Mouse (Mus musculus) myocyte (in vitro differentiated cells): Measurements from ENCODE around the gene Hes3. TPM values are rescaled to one million over a fixed set of nuclear protein-coding genes. Genes with fewer than 3 reads are reported as not detected.

ENCODE experiments used
- H3K27me3 ChIP-seq: one replicate; pipeline ENCODE4 v1.6.1; 2011; ENCODE audit not compliant: control insufficient read depth, insufficient read depth, insufficient read length
- H3K36me3 ChIP-seq: one replicate; pipeline ENCODE4 v1.6.1; 2011; ENCODE audit not compliant: control insufficient read depth, insufficient read depth
- H3K4me2 ChIP-seq: one replicate; pipeline ENCODE4 v1.6.1; 2011; ENCODE audit warnings: low read depth, control low read depth
- H3K4me3 ChIP-seq: one replicate; pipeline ENCODE4 v1.5.1; 2011; ENCODE audit warnings: mild to moderate bottlenecking, control low read depth, moderate library complexity
- H3K79me2 ChIP-seq: one replicate; pipeline ENCODE4 v1.6.1; 2011; ENCODE audit not compliant: control insufficient read depth, insufficient read depth
- H3ac ChIP-seq: one replicate; pipeline ENCODE4 v1.6.1; 2011; ENCODE audit not compliant: control insufficient read depth, insufficient read length
- CEBPB ChIP-seq: IDR thresholded peaks from 2 replicates; pipeline ENCODE4 v1.6.1; 2011; ENCODE audit warnings: mild to moderate bottlenecking, moderate library complexity; ENCODE audit not compliant: poor library complexity, insufficient read depth, severe bottlenecking
- E2F4 ChIP-seq: IDR thresholded peaks from one replicate; pipeline ENCODE4 v1.6.1; 2011; ENCODE audit warnings: mild to moderate bottlenecking, control low read depth, moderate library complexity; ENCODE audit not compliant: insufficient read depth
- MAX ChIP-seq: IDR thresholded peaks from one replicate; pipeline ENCODE4 v1.6.1; 2011; ENCODE audit warnings: low read depth, mild to moderate bottlenecking, control low read depth
- MYOD1 ChIP-seq, 3 experiments: IDR thresholded peaks; one replicate each; pipeline ENCODE4 v1.6.1; 2011; ENCODE audit warnings: control low read depth in 2 of 3, low read depth in 2 of 3, mild to moderate bottlenecking in 2 of 3, moderate library complexity in 1 of 3; ENCODE audit not compliant: insufficient read length in 2 of 3, control insufficient read depth in 1 of 3
- MYOG ChIP-seq, 3 experiments: IDR thresholded peaks; one replicate each; pipeline ENCODE4 v1.6.1; 2011; ENCODE audit warnings: control low read depth in 2 of 3, low read depth in 2 of 3, mild to moderate bottlenecking in 2 of 3; ENCODE audit not compliant: insufficient read length in 2 of 3, control insufficient read depth in 1 of 3, insufficient read depth in 1 of 3
- POLR2A ChIP-seq: IDR thresholded peaks from one replicate; pipeline ENCODE4 v1.6.1; 2011; ENCODE audit warnings: low read depth, mild to moderate bottlenecking, control low read depth, moderate library complexity; ENCODE audit not compliant: insufficient read length
- POLR2AphosphoS2 ChIP-seq: IDR thresholded peaks from one replicate; pipeline ENCODE4 v1.6.1; 2011; ENCODE audit warnings: low read depth, control low read depth; ENCODE audit not compliant: insufficient read length
- REST ChIP-seq: IDR thresholded peaks from one replicate; pipeline ENCODE4 v1.6.1; 2011; ENCODE audit warnings: mild to moderate bottlenecking, control low read depth, moderate library complexity; ENCODE audit not compliant: insufficient read depth, insufficient read length
- SRF ChIP-seq: IDR thresholded peaks from one replicate; pipeline ENCODE4 v1.6.1; 2011; ENCODE audit warnings: low read depth; ENCODE audit not compliant: control insufficient read depth, insufficient read length
- TCF12 ChIP-seq: IDR thresholded peaks from one replicate; pipeline ENCODE4 v1.6.1; 2011; ENCODE audit warnings: mild to moderate bottlenecking, control low read depth; ENCODE audit not compliant: poor library complexity, insufficient read depth, severe bottlenecking
- TCF3 ChIP-seq: IDR thresholded peaks from one replicate; pipeline ENCODE4 v1.6.1; 2011; ENCODE audit warnings: low read depth, control low read depth; ENCODE audit not compliant: insufficient read length
- USF1 ChIP-seq: IDR thresholded peaks from one replicate; pipeline ENCODE4 v1.6.1; 2011; ENCODE audit warnings: low read depth, mild to moderate bottlenecking, control low read depth, moderate library complexity
- polyA plus RNA-seq: library from polyadenylated mRNA; unstranded; fragments of >200 nt; fragmentation: generic; extraction: Trizol; gene quantifications from one replicate; pipeline ENCODE4 v1.2.1, GENCODE M21; 2012; ENCODE audit warnings: missing spikeins

Gene Hes3
- polyA plus RNA-seq, 1 experiment: 0.02 TPM

DNA sequence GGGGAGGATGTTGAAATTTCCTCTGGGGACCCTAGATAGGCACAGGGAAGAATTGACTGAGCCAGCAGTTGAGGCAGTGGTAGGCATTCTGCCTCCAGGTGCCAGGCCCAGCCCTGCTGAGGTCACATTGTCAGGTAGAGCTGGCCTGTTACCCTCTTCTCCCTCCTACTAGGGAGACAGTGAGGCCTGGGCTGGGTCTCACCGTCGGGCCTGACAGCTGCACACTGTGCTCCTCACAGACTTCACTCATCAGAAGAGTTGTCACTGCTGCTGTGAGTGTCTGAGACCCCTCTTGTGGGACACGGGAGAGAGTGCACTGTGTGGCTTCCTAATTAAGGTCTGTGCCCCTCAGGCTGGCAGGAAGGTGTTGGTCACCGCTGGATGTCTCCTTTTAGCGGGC, 25.7 kb downstream of the Hes3 start:
- H3K36me3 ChIP-seq: no peaks in the 10 kb centered on the region
- H3K4me2 ChIP-seq: no peak overlapping the region
- TF ChIP-seq MYOD1 (IDR thresholded peaks at IDR 0.05; ENCODE audit: control insufficient read depth in 1 of 3, insufficient read length in 2 of 3, low read depth in 2 of 3) (peak in 2 of 3 experiments; percentile 47 to 55), USF1 (no peak), MYOG (IDR thresholded peaks at IDR 0.05; ENCODE audit: control insufficient read depth in 1 of 3, insufficient read depth in 1 of 3, insufficient read length in 2 of 3, low read depth in 2 of 3) (peak in 2 of 3 experiments; percentile 52 to 64), MAX (no peak), POLR2AphosphoS2 (no peak), REST (no peak), SRF (no peak), CEBPB (no peak)
- no peak overlapping the region for H3K4me3 ChIP-seq
- no peak overlapping the region for H3ac ChIP-seq
- H3K27me3 ChIP-seq: no peaks in the 10 kb centered on the region
- no peaks in the 10 kb centered on the region for H3K79me2 ChIP-seq

DNA sequence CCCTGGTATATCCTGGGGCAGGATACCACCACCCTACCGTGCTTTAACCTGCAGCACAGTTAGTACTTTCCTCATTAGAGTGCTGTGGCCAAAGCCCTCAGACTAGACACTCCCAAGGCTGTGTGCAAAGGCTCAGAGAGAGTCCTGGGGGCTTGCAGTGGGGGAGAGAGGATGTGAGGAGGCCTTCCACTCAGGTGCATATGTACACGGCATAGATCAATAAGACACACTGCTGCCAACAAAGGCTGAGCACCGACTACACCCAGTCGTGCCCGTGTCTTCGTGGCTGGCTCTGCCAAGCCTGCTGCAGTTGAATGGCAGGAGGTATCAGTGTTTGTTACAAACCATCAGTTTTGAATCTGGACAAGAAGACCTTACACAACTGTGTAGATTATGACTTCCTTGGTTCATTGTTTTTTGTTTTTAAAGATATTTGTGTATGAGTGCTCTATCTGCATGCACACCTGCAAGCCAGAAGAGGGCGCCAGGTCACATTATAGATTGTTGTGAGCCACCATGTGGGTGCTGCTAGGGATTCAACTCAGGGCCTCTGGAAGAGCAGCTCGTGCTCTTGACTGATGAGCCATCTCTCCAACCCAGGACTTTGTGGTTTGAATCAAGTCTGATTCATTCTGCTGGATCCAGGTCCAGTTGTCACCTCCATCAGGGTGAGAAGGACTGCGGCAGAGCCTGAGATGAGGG, 26.4 kb downstream of the Hes3 start:
- Histone ChIP-seq H3K4me2 (no peak overlapping the region), H3K36me3 (no peaks in the 10 kb centered on the region), H3K4me3 (no peak overlapping the region), H3K27me3 (no peaks in the 10 kb centered on the region), H3K79me2 (no peaks in the 10 kb centered on the region), H3ac (no peak overlapping the region)
- TF ChIP-seq TCF3: no peak
- no peak for TF ChIP-seq SRF
- TF ChIP-seq MYOD1 (IDR thresholded peaks at IDR 0.05; ENCODE audit: control insufficient read depth in 1 of 3, insufficient read length in 2 of 3, low read depth in 2 of 3): peak in 1 of 3 experiments; percentile 17
- no peak for TF ChIP-seq MYOG (IDR thresholded peaks at IDR 0.05; ENCODE audit: control insufficient read depth in 1 of 3, insufficient read depth in 1 of 3, insufficient read length in 2 of 3, low read depth in 2 of 3)
- no peak for TF ChIP-seq CEBPB
- TF ChIP-seq MAX: no peak
- TF ChIP-seq REST: no peak
- TF ChIP-seq E2F4: no peak
- no peak for TF ChIP-seq POLR2AphosphoS2

DNA sequence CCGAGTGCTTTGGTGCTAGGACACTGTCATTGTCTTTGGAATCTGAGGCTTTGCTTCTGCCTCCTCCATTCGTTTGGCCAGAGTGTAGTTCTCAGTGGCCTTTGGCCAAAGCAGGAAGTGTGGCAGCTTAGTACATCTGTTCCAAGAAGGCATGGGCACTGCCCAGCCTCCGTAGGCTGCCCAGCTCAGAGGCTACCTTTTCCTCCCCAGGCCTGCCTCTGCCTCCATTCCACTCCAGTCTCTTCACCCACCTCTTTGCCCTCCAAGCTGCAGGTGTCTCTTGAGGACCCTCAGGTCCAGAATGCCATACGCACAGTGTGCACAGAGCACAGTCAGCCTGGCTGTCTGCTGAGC, 27.3 kb downstream of the Hes3 start:
- TF ChIP-seq E2F4 (no peak), SRF (no peak), USF1 (no peak), MAX (no peak), POLR2AphosphoS2 (no peak), MYOG (IDR thresholded peaks at IDR 0.05; ENCODE audit: control insufficient read depth in 1 of 3, insufficient read depth in 1 of 3, insufficient read length in 2 of 3, low read depth in 2 of 3) (no peak), CEBPB (no peak), POLR2A (no peak), TCF12 (no peak), TCF3 (no peak), REST (no peak), MYOD1 (IDR thresholded peaks at IDR 0.05; ENCODE audit: control insufficient read depth in 1 of 3, insufficient read length in 2 of 3, low read depth in 2 of 3) (no peak)

DNA sequence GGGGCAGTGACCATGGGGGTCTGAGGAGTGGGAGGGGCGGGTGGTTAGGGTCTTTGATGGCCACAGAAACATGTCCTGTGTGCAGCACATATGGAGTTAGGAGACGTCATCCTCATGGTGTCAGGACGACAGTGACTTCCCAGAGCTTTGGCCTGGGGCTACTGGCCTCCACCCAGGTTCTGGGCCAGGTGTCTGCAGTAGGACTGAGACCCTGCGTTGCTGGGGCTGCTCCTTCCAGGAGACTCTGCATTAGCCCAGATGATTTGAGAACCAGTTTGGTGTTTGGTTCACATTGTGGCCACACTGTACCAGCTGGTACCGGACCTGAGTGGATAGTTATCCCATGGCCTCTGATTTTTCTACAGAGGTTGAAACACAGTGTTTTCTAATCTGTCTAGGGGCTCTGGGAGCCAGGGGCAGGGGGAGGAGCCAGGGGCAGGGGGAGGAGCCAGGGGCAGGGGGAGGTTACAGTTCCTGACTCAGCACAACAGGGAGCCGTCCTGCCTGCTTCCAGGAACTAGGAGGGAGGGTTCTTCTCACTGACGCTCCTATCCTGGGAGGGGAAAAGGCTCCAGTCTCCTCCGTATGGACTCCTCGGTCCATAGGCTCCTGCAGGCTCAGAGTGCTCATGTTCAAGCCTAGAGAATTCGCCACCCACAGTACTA, 27.8 kb downstream of the Hes3 start:
- no peak overlapping the region for H3K4me3 ChIP-seq
- H3K79me2 ChIP-seq: no peaks in the 10 kb centered on the region
- H3K36me3 ChIP-seq: no peaks in the 10 kb centered on the region
- no peak overlapping the region for H3K4me2 ChIP-seq
- TF ChIP-seq TCF3 (no peak), E2F4 (no peak), SRF (no peak), TCF12 (no peak), POLR2AphosphoS2 (no peak), POLR2A (no peak)
- H3ac ChIP-seq: no peak overlapping the region
- no peaks in the 10 kb centered on the region for H3K27me3 ChIP-seq

More for the DNA sequence above, 27.3 kb downstream of the Hes3 start:
- no peaks in the 10 kb centered on the region for H3K27me3 ChIP-seq
- no peaks in the 10 kb centered on the region for H3K36me3 ChIP-seq
- no peak overlapping the region for H3K4me2 ChIP-seq
- H3K79me2 ChIP-seq: no peaks in the 10 kb centered on the region
- no peak overlapping the region for H3ac ChIP-seq
- no peak overlapping the region for H3K4me3 ChIP-seq

DNA sequence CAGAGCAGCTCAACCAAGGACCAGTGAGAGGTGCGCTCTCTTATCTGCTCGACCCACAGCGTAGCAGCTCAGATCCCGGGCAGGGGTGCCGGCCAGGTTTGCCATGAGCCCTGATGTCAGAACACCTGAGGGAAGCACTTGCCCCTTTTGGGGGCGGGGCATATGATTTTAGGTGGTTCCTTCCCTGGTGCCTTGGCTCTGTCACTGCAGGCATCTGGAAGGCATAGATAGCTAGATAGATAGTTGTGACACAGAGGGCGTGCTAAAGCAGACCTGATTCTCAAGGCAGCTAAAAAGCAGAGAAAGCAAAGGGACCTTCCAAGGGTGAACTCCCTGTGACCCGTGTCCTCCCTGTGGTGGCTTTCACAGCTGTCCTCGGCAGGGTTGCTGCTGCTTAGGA, 28.4 kb downstream of the Hes3 start:
- Histone ChIP-seq H3K36me3 (no peaks in the 10 kb centered on the region), H3ac (no peak overlapping the region), H3K4me2 (no peak overlapping the region), H3K4me3 (no peak overlapping the region), H3K27me3 (no peaks in the 10 kb centered on the region), H3K79me2 (no peaks in the 10 kb centered on the region)
- TF ChIP-seq MYOG (IDR thresholded peaks at IDR 0.05; ENCODE audit: control insufficient read depth in 1 of 3, insufficient read depth in 1 of 3, insufficient read length in 2 of 3, low read depth in 2 of 3): peak in 1 of 3 experiments; percentile 42
- no peak for TF ChIP-seq REST
